Mouse (Mus musculus): Measurements from ENCODE around the gene Tmem101. TPM values are rescaled to one million over a fixed set of nuclear protein-coding genes. Genes with fewer than 3 reads are reported as not detected.

Gene Tmem101
- polyA plus RNA-seq, 1 experiment from 2014 or later = 35.3 TPM

DNA sequence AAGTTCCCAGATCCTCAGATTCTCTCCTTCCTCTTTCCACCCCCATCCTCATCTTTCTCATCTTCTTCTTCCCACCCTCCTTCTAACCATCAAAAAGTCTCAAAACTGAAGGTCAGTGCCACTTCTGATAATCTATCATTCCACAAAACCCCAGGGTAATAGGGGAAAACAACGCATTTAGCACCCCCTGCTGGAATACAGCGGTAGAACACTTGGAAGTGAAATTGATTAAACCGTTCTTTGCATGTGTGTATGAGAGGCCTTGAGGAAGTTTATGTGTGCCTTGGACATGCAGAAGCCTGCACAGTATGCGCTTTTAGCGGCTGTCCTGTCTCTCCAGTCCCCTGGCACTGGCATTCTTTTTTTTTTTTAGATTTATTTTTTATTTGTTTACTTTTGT lies 15.7 kb downstream of the Tmem101 start:
- no peak overlapping the region for H3K4me3 ChIP-seq (ENCODE audit: low read length)
- peaks cover 5% of the 10 kb centered on the region; the same call in 1 of the 2 replicates for H3K4me1 ChIP-seq (ENCODE audit: control insufficient read depth, insufficient read depth, low read length)
- peaks cover 17% of the 10 kb centered on the region for H3K27me3 ChIP-seq (ENCODE audit: control insufficient read depth, insufficient read depth, low read length)
- H3K9me3 ChIP-seq (replicated peaks; ENCODE audit: control insufficient read depth, low read length) = no peaks in the 10 kb centered on the region
- H3K27ac ChIP-seq (ENCODE audit: low read length) = no peak overlapping the region
- H3K4me2 ChIP-seq (ENCODE audit: low read depth, low read length) = no peak overlapping the region
- no peak for ATAC-seq (replicated peaks; ENCODE audit: extremely low read depth, insufficient read depth, low FRiP score)
- H3K36me3 ChIP-seq (ENCODE audit: control insufficient read depth, insufficient read depth) = no peaks in the 10 kb centered on the region
- 2% methylated on average over 5 of the region's 5 CpGs for WGBS
- H3K9ac ChIP-seq (ENCODE audit: low read length) = no peak overlapping the region

DNA sequence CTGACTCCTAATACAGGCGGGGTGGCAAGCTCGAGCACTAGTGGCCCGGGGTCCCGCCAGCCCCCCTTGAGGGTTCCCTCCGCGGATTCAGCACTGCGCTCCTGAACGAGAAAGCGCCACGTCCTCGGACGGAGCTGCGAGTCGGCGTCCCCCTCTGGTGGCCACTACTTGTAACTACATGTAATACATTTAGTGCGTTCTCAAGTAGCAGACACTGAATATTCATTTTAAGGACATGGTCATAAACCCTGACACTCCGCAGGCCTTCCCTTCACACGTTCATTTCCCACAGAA lies 17.8 kb downstream of the Tmem101 start:
- H3K27ac ChIP-seq (ENCODE audit: low read length) = no peak overlapping the region
- H3K36me3 ChIP-seq (ENCODE audit: control insufficient read depth, insufficient read depth) = no peaks in the 10 kb centered on the region
- H3K9ac ChIP-seq (ENCODE audit: low read length) = no peak overlapping the region
- no peak for ATAC-seq (replicated peaks; ENCODE audit: extremely low read depth, insufficient read depth, low FRiP score)
- 0 out of 2 replicates have a peak, but pooled peaks cover 2% of the 10 kb centered on the region for H3K4me1 ChIP-seq (ENCODE audit: control insufficient read depth, insufficient read depth, low read length)
- peak overlapping the region; percentile 34 for H3K4me3 ChIP-seq (ENCODE audit: low read length)
- H3K4me2 ChIP-seq (ENCODE audit: low read depth, low read length) = peak overlapping the region; percentile 61
- under 1% methylated on average over 18 of the region's 18 CpGs for WGBS
- H3K9me3 ChIP-seq (replicated peaks; ENCODE audit: control insufficient read depth, low read length) = no peaks in the 10 kb centered on the region
- H3K27me3 ChIP-seq (ENCODE audit: control insufficient read depth, insufficient read depth, low read length) = 0 out of 2 replicates have a peak, but pooled peaks cover 6% of the 10 kb centered on the region

DNA sequence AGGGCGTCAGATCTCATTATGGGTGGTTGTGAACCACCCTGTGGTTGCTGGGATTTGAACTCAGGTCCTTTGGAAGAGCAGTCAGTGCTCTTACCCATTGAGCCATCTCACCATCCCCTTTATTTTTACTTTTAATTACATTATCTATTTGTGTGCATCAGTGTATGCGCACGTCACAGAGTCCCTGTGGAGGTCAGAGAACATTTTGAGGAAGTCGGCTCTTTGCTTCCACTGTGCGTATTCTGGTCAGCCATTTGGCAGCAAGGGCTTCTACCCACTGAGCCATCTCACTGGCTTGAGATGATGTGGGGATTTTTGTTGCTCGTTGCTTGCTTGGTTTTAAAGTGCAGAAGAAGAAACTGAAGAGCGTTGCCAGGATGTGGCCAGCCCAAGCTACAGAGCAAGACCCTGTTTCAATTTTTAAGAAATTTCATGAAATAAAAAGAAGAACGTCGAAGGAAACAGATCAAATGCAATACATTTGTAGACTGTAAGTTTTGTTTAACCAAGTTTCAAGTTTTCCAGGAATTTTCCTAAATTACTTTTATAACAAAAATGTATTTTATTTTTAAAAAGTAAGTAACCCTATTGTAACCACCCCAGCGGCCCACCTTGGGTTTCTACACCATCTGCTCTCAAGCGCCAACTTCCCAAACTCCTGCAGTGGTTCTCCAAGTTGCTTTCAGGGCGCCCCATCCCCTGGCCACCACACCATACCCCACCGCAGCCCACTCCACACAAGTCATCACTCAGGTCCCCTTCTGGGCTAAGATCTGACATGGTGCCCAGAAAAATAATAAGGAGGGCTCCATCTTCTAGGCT lies 18.4 kb downstream of the Tmem101 start:
- peak overlapping the region; percentile 61 for H3K4me2 ChIP-seq (ENCODE audit: low read depth, low read length)
- ATAC-seq (replicated peaks; ENCODE audit: extremely low read depth, insufficient read depth, low FRiP score) = no peak

GRCm38 (mm10) chr11:102134516-102134915 lies 21.7 kb downstream of the Tmem101 start:
- Histone ChIP-seq H3K9me3 (replicated peaks; ENCODE audit: control insufficient read depth, low read length) (no peaks in the 10 kb centered on the region), H3K9ac (ENCODE audit: low read length) (no peak overlapping the region), H3K27me3 (ENCODE audit: control insufficient read depth, insufficient read depth, low read length) (no peaks in the 10 kb centered on the region), H3K27ac (ENCODE audit: low read length) (no peak overlapping the region), H3K4me1 (ENCODE audit: control insufficient read depth, insufficient read depth, low read length) (0 out of 2 replicates have a peak, but pooled peaks cover 2% of the 10 kb centered on the region), H3K4me3 (ENCODE audit: low read length) (no peak overlapping the region), H3K36me3 (ENCODE audit: control insufficient read depth, insufficient read depth) (no peaks in the 10 kb centered on the region), H3K4me2 (ENCODE audit: low read depth, low read length) (no peak overlapping the region)
- ATAC-seq (replicated peaks; ENCODE audit: extremely low read depth, insufficient read depth, low FRiP score) = no peak
- 25% methylated on average over 4 of the region's 4 CpGs for WGBS

More for the DNA sequence above, 18.4 kb downstream of the Tmem101 start:
- Histone ChIP-seq H3K36me3 (ENCODE audit: control insufficient read depth, insufficient read depth) (no peaks in the 10 kb centered on the region), H3K9me3 (replicated peaks; ENCODE audit: control insufficient read depth, low read length) (no peaks in the 10 kb centered on the region), H3K9ac (ENCODE audit: low read length) (no peak overlapping the region), H3K4me3 (ENCODE audit: low read length) (peak overlapping the region; percentile 34), H3K27ac (ENCODE audit: low read length) (no peak overlapping the region), H3K27me3 (ENCODE audit: control insufficient read depth, insufficient read depth, low read length) (0 out of 2 replicates have a peak, but pooled peaks cover 6% of the 10 kb centered on the region), H3K4me1 (ENCODE audit: control insufficient read depth, insufficient read depth, low read length) (0 out of 2 replicates have a peak, but pooled peaks cover 2% of the 10 kb centered on the region)
- 37% methylated on average over 13 of the region's 13 CpGs for WGBS

- H3K9me3 ChIP-seq (replicated peaks; ENCODE audit: control insufficient read depth, low read length) = peaks cover 5% of the 10 kb centered on the region; the same call in 1 of the 2 replicates
Measured at GRCm38 (mm10) chr11:102117386-102117785, 38.8 kb downstream of the Tmem101 start.

DNA sequence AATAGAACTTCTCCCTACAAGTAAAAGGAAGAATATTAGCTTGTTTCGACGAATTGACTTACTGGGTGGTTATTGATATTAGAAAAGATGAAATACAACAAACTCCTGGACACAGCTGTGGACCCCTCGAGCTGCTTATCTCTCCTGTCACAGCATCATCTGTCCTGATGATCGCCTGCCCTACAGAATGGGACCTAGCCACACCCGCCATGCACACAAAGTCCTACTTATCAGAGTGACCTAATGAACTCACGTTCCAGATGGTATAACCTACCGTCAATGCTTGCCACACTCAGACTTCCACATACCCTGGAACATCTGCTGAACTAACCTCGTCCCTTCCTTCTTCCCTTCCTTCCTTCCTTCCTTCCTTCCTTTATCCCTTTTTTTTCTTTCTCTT lies 40.0 kb downstream of the Tmem101 start:
- no peaks in the 10 kb centered on the region for H3K36me3 ChIP-seq (ENCODE audit: control insufficient read depth, insufficient read depth)
- peaks cover 5% of the 10 kb centered on the region; the same call in 1 of the 2 replicates for H3K9me3 ChIP-seq (replicated peaks; ENCODE audit: control insufficient read depth, low read length)
- H3K4me1 ChIP-seq (ENCODE audit: control insufficient read depth, insufficient read depth, low read length) = no peaks in the 10 kb centered on the region
- WGBS = 44% methylated on average over 8 of the region's 8 CpGs
- no peak overlapping the region for H3K27ac ChIP-seq (ENCODE audit: low read length)
- H3K4me3 ChIP-seq (ENCODE audit: low read length) = no peak overlapping the region
- ATAC-seq (replicated peaks; ENCODE audit: extremely low read depth, insufficient read depth, low FRiP score) = no peak
- H3K9ac ChIP-seq (ENCODE audit: low read length) = no peak overlapping the region
- H3K27me3 ChIP-seq (ENCODE audit: control insufficient read depth, insufficient read depth, low read length) = peaks cover 7% of the 10 kb centered on the region; the same call in 1 of the 2 replicates
- no peak overlapping the region for H3K4me2 ChIP-seq (ENCODE audit: low read depth, low read length)

More at GRCm38 (mm10) chr11:102117386-102117785, 38.8 kb downstream of the Tmem101 start:
- no peak overlapping the region for H3K4me3 ChIP-seq (ENCODE audit: low read length)
- no peaks in the 10 kb centered on the region for H3K36me3 ChIP-seq (ENCODE audit: control insufficient read depth, insufficient read depth)
- no peak for ATAC-seq (replicated peaks; ENCODE audit: extremely low read depth, insufficient read depth, low FRiP score)
- H3K27ac ChIP-seq (ENCODE audit: low read length) = no peak overlapping the region
- H3K4me1 ChIP-seq (ENCODE audit: control insufficient read depth, insufficient read depth, low read length) = no peaks in the 10 kb centered on the region
- H3K4me2 ChIP-seq (ENCODE audit: low read depth, low read length) = no peak overlapping the region
- no peak overlapping the region for H3K9ac ChIP-seq (ENCODE audit: low read length)
- 66% methylated on average over 6 of the region's 6 CpGs for WGBS
- H3K27me3 ChIP-seq (ENCODE audit: control insufficient read depth, insufficient read depth, low read length) = peaks cover 6% of the 10 kb centered on the region; the same call in 1 of the 2 replicates

- Histone ChIP-seq H3K4me2 (ENCODE audit: low read depth, low read length) (no peak overlapping the region), H3K36me3 (ENCODE audit: control insufficient read depth, insufficient read depth) (no peaks in the 10 kb centered on the region), H3K27ac (ENCODE audit: low read length) (no peak overlapping the region), H3K4me1 (ENCODE audit: control insufficient read depth, insufficient read depth, low read length) (no peaks in the 10 kb centered on the region), H3K9me3 (replicated peaks; ENCODE audit: control insufficient read depth, low read length) (no peaks in the 10 kb centered on the region), H3K9ac (ENCODE audit: low read length) (no peak overlapping the region), H3K4me3 (ENCODE audit: low read length) (no peak overlapping the region), H3K27me3 (ENCODE audit: control insufficient read depth, insufficient read depth, low read length) (peaks cover 34% of the 10 kb centered on the region)
- 33% methylated on average over 5 of the region's 5 CpGs for WGBS
- no peak for ATAC-seq (replicated peaks; ENCODE audit: extremely low read depth, insufficient read depth, low FRiP score)
Measured at GRCm38 (mm10) chr11:102111576-102111975, 44.6 kb downstream of the Tmem101 start.

DNA sequence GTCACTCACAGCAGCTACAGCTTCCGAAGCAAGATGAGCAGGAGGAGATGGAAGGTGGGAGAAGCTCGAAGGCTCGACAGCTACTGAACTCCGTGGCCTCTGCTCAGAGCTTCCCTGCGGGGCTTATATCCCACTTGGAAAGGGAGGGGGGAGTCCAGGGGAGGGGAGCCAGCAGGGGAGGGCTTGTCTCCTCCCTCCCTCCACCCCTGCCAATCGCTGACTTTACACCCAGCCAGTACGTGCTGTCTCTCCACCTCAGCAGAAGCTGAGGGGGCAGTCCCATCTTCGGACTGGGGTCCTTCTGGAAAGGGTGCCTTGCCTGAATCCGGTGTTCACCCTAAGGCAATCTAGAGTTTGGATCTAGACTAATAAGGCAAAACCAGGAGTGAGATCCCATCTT lies 48.5 kb downstream of the Tmem101 start, which contains the start of gene Pyy:
Pyy (minus strand) TSS at position 101 of the 400 bp plus-strand sequence.
- H3K9ac ChIP-seq (ENCODE audit: low read length) = no peak within 1 kb of the TSS
- 8% methylated on average over 9 of the region's 9 CpGs for WGBS
- H3K27ac ChIP-seq (ENCODE audit: low read length) = no peak within 1 kb of the TSS
- H3K36me3 ChIP-seq (ENCODE audit: control insufficient read depth, insufficient read depth) = no peaks in the 10 kb centered on the region
- peaks cover 56% of the 10 kb centered on the region for H3K27me3 ChIP-seq (ENCODE audit: control insufficient read depth, insufficient read depth, low read length)
- no peak within 1 kb of the TSS for H3K4me2 ChIP-seq (ENCODE audit: low read depth, low read length)
- H3K4me1 ChIP-seq (ENCODE audit: control insufficient read depth, insufficient read depth, low read length) = no peaks in the 10 kb centered on the region
- no peak within 1 kb of the TSS for H3K4me3 ChIP-seq (ENCODE audit: low read length)
- H3K9me3 ChIP-seq (replicated peaks; ENCODE audit: control insufficient read depth, low read length) = no peaks in the 10 kb centered on the region
- ATAC-seq (replicated peaks; ENCODE audit: extremely low read depth, insufficient read depth, low FRiP score) = no peak

DNA sequence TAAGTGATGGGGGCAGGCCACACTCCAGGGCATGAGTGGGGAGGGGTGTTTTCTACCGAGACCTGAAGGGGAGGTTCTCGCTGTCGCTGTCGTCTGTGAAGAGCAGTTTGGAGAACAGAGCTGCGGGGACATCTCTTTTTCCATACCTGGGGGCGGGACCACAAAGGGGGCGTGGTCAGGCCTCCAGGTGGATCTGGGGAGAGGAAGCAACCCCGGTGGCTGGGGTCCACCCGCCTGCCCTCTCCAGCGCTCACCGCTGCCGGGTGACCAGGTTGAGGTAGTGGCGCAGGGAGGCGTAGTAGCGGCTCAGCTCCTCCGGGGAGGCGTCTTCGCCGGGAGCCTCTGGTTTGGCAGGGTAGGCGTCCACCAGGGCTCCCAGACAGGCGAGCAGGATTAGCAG lies 49.3 kb downstream of the Tmem101 start:
- ATAC-seq (replicated peaks; ENCODE audit: extremely low read depth, insufficient read depth, low FRiP score) = no peak
- peaks cover 4% of the 10 kb centered on the region; the same call in 1 of the 2 replicates for H3K4me1 ChIP-seq (ENCODE audit: control insufficient read depth, insufficient read depth, low read length)
- no peak overlapping the region for H3K4me3 ChIP-seq (ENCODE audit: low read length)
- H3K27ac ChIP-seq (ENCODE audit: low read length) = no peak overlapping the region
- no peaks in the 10 kb centered on the region for H3K36me3 ChIP-seq (ENCODE audit: control insufficient read depth, insufficient read depth)
- no peak overlapping the region for H3K4me2 ChIP-seq (ENCODE audit: low read depth, low read length)
- WGBS = 2% methylated on average over 18 of the region's 21 CpGs
- H3K27me3 ChIP-seq (ENCODE audit: control insufficient read depth, insufficient read depth, low read length) = peaks cover 56% of the 10 kb centered on the region
- H3K9ac ChIP-seq (ENCODE audit: low read length) = no peak overlapping the region
- no peaks in the 10 kb centered on the region for H3K9me3 ChIP-seq (replicated peaks; ENCODE audit: control insufficient read depth, low read length)
